Mouse (Mus musculus) midbrain, postnatal 0 days (tissue): Measurements from ENCODE around the gene H1foo. TPM values are rescaled to one million over a fixed set of nuclear protein-coding genes. Genes with fewer than 3 reads are reported as not detected.

Source experiments
- ATAC-seq: fragments of 200-750 bp; cut with Nextera tagmentation; 2 replicates; pipeline ENCODE4 v1.8.0; 2017; ENCODE audit warnings: moderate number of reproducible peaks, mild to moderate bottlenecking, moderate TSS enrichment, moderate library complexity; ENCODE audit not compliant: low FRiP score
- DNase-seq: peaks from one replicate; pipeline ENCODE4 v3.0.0-alpha.2; 2015; ENCODE audit warnings: low spot score
- H3K27ac ChIP-seq: fragments of 300-500 bp; sonication (generic); 2 replicates; pipeline ENCODE4 v1.5.1; 2014; ENCODE audit warnings: low read depth, mild to moderate bottlenecking, low read length, mixed read lengths
- H3K27me3 ChIP-seq: fragments of 300-500 bp; sonication (generic); 2 replicates; pipeline ENCODE4 v1.6.1; 2014; ENCODE audit warnings: low read length, control low read depth, mixed read lengths; ENCODE audit not compliant: insufficient read depth
- H3K36me3 ChIP-seq: fragments of 300-500 bp; sonication (generic); 2 replicates; pipeline ENCODE4 v1.6.1; 2014; ENCODE audit warnings: low read length, control low read depth, mixed read lengths; ENCODE audit not compliant: insufficient read depth
- H3K4me1 ChIP-seq: fragments of 300-500 bp; sonication (generic); 2 replicates; pipeline ENCODE4 v1.6.1; 2014; ENCODE audit warnings: mild to moderate bottlenecking, control low read depth, antibody characterized with exemption, low read length, mixed read lengths; ENCODE audit not compliant: insufficient read depth
- H3K4me2 ChIP-seq: fragments of 300-500 bp; sonication (generic); 2 replicates; pipeline ENCODE4 v1.6.1; 2014; ENCODE audit warnings: low read depth, mild to moderate bottlenecking, low read length, mixed read lengths; ENCODE audit not compliant: poor library complexity, severe bottlenecking
- H3K4me3 ChIP-seq: fragments of 300-500 bp; sonication (generic); 2 replicates; pipeline ENCODE4 v1.5.1; 2014; ENCODE audit warnings: low read depth, mild to moderate bottlenecking, low read length, moderate library complexity
- H3K9ac ChIP-seq: fragments of 300-500 bp; sonication (generic); replicated peaks from 2 replicates; pipeline ENCODE4 v1.6.1; 2014; ENCODE audit warnings: mild to moderate bottlenecking, low read length, moderate library complexity, mixed read lengths; ENCODE audit not compliant: poor library complexity, severe bottlenecking
- H3K9me3 ChIP-seq: fragments of 300-500 bp; sonication (generic); 2 replicates; pipeline ENCODE4 v1.6.1; 2016; ENCODE audit warnings: low read length, control low read depth
- CTCF ChIP-seq: IDR thresholded peaks from 2 replicates; pipeline ENCODE4 v1.5.1; 2016; ENCODE audit warnings: antibody characterized with exemption, mild to moderate bottlenecking
- WGBS: fragments of 180-500 bp; shearing (Covaris S2); extraction: QIAGEN DNeasy Blood & Tissue Kit; methylation state at CpG from one replicate; pipeline ENCODE4 v1.1.7; 2014; 5-methylcytosine and 5-hydroxymethylcytosine counted together
- polyA plus RNA-seq: library from polyadenylated mRNA; unstranded; fragments of >200 nt; fragmentation: Nextera tagmentation; extraction: Ambion mirVana; gene quantifications from 2 replicates; pipeline ENCODE4 v1.2.1, GENCODE M21; 2015
- total RNA-seq: library from RNA; depleted of rRNA; stranded (reverse); fragments of >200 nt; gene quantifications from 2 replicates; pipeline ENCODE4 v1.2.3, GENCODE M21; 2014

Gene H1foo
- total and polyA plus RNA-seq, 2 experiments from 2014 or later, result not detected

DNA sequence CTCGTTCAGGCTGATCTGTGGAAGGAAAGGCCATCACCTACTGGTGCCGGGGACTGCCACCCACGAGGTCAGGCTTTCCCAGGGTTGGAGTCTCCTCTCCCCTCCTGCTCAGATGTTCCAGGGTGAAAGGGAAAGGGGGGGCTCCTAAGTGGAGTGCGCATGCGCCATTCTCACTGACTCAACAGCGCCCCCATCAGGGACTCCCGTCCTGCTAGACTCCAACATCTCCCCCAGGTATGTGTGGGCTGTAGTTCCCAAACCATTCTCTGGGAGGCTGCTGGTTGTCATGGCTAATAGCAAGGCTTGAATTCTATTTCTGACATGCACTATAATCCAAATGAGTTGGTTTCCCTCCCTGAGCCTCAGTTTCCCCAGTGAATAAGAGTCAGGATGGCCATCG is 33.9 kb downstream of the H1foo start:
- TF ChIP-seq CTCF, result peak; percentile 27; the same call in 1 of the 2 replicates
- Histone ChIP-seq H3K27ac (no peak overlapping the region), H3K4me3 (no peak overlapping the region), H3K9me3 (no peaks in the 10 kb centered on the region), H3K9ac (no peak overlapping the region), H3K27me3 (no peaks in the 10 kb centered on the region), H3K36me3 (no peaks in the 10 kb centered on the region), H3K4me2 (no peak overlapping the region), H3K4me1 (peaks cover 3% of the 10 kb centered on the region; the same call in 1 of the 2 replicates)
- DNase-seq, result no peak
- 69% methylated on average over 8 of the region's 8 CpGs for WGBS
- no peak for ATAC-seq

DNA sequence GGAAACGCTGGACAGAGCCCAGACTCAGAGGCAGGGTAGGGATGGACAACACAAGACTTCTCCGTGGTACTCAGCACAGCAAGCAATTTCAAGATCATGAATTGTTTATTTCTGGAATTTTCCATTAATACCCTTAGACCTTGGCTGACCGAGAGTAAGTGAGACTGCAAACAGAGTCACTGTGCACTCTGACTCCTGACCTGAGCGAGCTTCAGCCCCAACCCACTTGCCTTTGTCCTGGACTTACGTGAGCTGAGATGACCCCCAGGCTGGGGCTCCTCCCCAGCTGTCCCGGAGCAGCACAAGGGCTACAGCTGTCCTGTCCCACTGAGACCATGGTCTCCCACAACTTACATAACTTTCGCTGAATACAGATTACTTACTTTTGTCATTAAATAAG is 38.2 kb downstream of the H1foo start:
- ATAC-seq, result no peak
- DNase-seq, result no peak
- H3K9ac ChIP-seq, result no peak overlapping the region
- no peak for TF ChIP-seq CTCF
- H3K9me3 ChIP-seq, result no peaks in the 10 kb centered on the region
- H3K4me3 ChIP-seq, result no peak overlapping the region
- peaks cover 9% of the 10 kb centered on the region; the same call in 1 of the 2 replicates for H3K4me1 ChIP-seq
- H3K4me2 ChIP-seq, result no peak overlapping the region
- WGBS, result 58% methylated on average over 7 of the region's 7 CpGs
- H3K27me3 ChIP-seq, result no peaks in the 10 kb centered on the region
- H3K27ac ChIP-seq, result no peak overlapping the region
- no peaks in the 10 kb centered on the region for H3K36me3 ChIP-seq

DNA sequence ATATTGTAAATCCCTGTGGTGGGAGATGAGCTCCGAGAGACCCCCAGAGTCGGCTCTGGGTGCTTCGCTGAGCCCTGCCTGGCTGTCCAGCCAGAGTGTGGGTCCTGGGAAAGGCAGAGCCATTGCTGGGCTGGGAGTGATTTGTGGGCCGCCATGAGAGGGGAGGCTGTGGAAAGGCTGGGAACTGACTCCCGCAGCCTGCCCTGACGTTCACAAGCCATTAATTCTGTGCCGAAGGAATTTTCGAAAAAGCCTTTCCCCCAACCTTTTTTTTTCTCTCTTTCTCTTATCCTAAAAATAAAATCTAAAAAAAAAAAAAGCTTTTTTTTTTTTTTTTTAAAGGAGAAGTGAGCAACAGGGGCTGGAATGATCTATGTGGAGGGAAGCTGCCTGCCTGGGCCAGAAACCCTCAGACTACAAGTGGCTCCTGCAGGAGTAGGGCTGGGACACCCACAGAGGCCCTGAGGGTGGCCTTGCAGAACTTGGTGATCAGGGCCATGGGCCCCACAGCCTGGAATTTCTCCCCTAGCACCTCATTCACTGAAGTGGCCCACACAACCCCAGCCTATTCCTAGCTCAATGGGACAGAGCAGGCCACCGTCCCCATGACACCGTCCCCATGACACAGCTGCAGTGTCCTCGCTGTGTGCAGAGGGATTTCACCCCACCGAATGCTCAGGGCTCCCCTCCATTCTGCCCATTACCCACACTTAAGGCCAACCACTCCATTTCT is 38.7 kb downstream of the H1foo start:
- Histone ChIP-seq H3K27me3 (no peaks in the 10 kb centered on the region), H3K9ac (no peak overlapping the region), H3K4me2 (no peak overlapping the region), H3K4me1 (peaks cover 9% of the 10 kb centered on the region; the same call in 1 of the 2 replicates), H3K4me3 (no peak overlapping the region), H3K36me3 (no peaks in the 10 kb centered on the region), H3K9me3 (no peaks in the 10 kb centered on the region), H3K27ac (no peak overlapping the region)
- ATAC-seq (no peak), DNase-seq (no peak)
- no peak for TF ChIP-seq CTCF
- 67% methylated on average over 12 of the region's 12 CpGs for WGBS

DNA sequence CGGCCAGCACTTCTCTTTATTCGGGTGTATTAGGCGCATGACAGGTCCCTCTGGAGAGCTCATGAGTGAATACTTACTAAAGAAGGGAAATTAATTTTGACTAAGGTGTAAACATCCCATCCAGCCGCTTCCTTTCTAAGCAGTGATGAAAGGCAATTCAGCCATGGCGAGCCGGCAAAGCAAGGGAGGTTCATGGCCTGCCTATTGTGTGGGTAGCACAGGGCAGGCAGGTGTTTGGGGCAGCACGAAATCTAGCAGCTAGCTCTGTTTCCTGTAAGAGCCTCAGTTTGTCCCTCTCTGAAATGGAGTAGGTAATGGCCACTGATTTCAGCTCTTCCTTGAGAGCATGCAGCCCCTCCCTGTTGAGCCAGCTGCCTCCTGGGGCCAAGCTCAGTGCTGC is 39.8 kb downstream of the H1foo start:
- Histone ChIP-seq H3K4me2 (no peak overlapping the region), H3K27me3 (no peaks in the 10 kb centered on the region), H3K9ac (no peak overlapping the region), H3K27ac (no peak overlapping the region), H3K4me3 (no peak overlapping the region), H3K36me3 (no peaks in the 10 kb centered on the region), H3K4me1 (peaks cover 9% of the 10 kb centered on the region; the same call in 1 of the 2 replicates), H3K9me3 (no peaks in the 10 kb centered on the region)
- no peak for TF ChIP-seq CTCF
- 69% methylated on average over 7 of the region's 7 CpGs for WGBS
- DNase-seq, result no peak
- ATAC-seq, result no peak

DNA sequence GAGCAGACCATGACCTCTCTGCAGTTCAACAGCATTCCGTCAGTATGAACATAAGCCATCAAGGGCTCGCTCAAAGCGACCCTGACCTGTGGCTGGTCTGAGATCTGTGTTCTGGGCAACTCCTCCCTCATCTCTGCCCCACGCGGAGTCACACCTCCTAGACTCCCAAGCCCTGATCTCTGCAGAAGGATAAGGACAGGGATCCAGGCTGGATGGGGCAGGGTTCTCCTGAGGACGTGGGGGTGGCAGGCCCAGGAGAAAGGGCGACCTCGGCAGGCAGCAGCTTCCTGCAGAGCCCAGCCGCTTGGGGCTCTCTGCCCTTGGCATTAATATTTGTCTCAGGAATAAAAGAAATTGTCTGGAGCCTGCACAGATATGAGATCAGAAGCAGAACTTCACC is 40.9 kb downstream of the H1foo start:
- no peak overlapping the region for H3K27ac ChIP-seq
- no peak overlapping the region for H3K4me2 ChIP-seq
- 0 out of 2 replicates have a peak, but pooled peaks cover 3% of the 10 kb centered on the region for H3K27me3 ChIP-seq
- peaks cover 9% of the 10 kb centered on the region; the same call in 1 of the 2 replicates for H3K4me1 ChIP-seq
- no peak for ATAC-seq
- DNase-seq, result no peak
- 59% methylated on average over 9 of the region's 9 CpGs for WGBS
- TF ChIP-seq CTCF, result no peak
- no peaks in the 10 kb centered on the region for H3K9me3 ChIP-seq
- no peak overlapping the region for H3K9ac ChIP-seq
- H3K4me3 ChIP-seq, result no peak overlapping the region
- H3K36me3 ChIP-seq, result no peaks in the 10 kb centered on the region

DNA sequence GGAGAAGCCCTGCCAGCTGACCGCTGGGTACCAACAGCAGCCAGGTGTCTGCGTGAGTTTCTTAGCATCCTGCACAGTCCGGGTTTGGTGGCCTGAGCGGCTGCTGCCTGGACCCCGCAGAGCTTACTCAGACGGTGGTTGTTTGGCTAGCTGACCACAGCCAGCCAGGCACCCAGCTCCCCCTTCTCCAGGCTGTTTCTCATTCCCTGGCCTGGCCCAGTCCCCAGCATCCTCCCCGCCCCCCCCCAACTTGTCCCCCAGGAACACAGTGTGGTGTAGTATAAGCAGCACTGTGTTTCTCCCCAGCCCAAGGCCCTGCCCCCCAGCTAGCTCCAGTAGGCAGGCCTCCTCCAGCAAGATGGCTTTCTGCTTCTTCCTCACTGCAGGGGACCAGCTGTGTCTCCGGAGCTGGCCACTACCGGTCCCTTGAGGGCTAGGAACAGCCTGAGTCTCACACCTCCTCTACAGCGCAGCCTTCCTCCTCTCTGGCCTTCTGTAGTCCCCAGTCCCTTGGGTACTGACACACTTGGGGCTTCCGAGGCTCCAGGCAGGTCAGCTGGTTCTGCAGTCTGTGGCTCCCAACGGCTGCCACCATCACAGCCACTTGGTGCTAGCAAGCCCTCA is 41.8 kb downstream of the H1foo start:
- H3K36me3 ChIP-seq, result no peaks in the 10 kb centered on the region
- DNase-seq (no peak), ATAC-seq (no peak)
- TF ChIP-seq CTCF, result no peak
- no peak overlapping the region for H3K4me3 ChIP-seq
- H3K9ac ChIP-seq, result no peak overlapping the region
- H3K27ac ChIP-seq, result no peak overlapping the region
- 46% methylated on average over 12 of the region's 12 CpGs for WGBS
- peaks cover 11% of the 10 kb centered on the region; the same call in 1 of the 2 replicates for H3K27me3 ChIP-seq
- no peak overlapping the region for H3K4me2 ChIP-seq
- no peaks in the 10 kb centered on the region for H3K9me3 ChIP-seq
- H3K4me1 ChIP-seq, result peaks cover 9% of the 10 kb centered on the region; the same call in 1 of the 2 replicates
